Mouse (Mus musculus): ENCODE measurements around the gene Rab5c.

GRCm38 (mm10) chr11:100728601-100729000, 9.4 kb downstream of the Rab5c start:
- TF ChIP-seq CTCF (IDR thresholded peaks at IDR 0.05 in 2 of 3, conservative IDR thresholded peaks at IDR 0.05 in 1 of 3; ENCODE audit: control insufficient read depth in 1 of 3, insufficient read depth in 1 of 3, low read depth in 2 of 3, low read length in 3 of 3, poor library complexity in 1 of 3, severe bottlenecking in 1 of 3): no peak
- no peak for TF ChIP-seq TCF12 (IDR thresholded peaks at IDR 0.05; ENCODE audit: low read depth, low read length)
- TF ChIP-seq CHD2 (IDR thresholded peaks at IDR 0.05; ENCODE audit: low read length): no peak
- no peak for TF ChIP-seq MEF2A (IDR thresholded peaks at IDR 0.05; ENCODE audit: extremely low read depth, insufficient replicate concordance, low read depth, low read length, poor library complexity, severe bottlenecking)
- TF ChIP-seq SMC3 (IDR thresholded peaks at IDR 0.05; ENCODE audit: low read depth, low read length): no peak
